Mouse (Mus musculus): ENCODE results near the gene Golph3. TPM values are rescaled to one million over a fixed set of nuclear protein-coding genes. Genes with fewer than 3 reads are reported as not detected.

Golph3 gene
- 10 to 100 TPM; 31.8 to 35.4 TPM for polyA plus RNA-seq (2017; shearing (Covaris generic))

DNA sequence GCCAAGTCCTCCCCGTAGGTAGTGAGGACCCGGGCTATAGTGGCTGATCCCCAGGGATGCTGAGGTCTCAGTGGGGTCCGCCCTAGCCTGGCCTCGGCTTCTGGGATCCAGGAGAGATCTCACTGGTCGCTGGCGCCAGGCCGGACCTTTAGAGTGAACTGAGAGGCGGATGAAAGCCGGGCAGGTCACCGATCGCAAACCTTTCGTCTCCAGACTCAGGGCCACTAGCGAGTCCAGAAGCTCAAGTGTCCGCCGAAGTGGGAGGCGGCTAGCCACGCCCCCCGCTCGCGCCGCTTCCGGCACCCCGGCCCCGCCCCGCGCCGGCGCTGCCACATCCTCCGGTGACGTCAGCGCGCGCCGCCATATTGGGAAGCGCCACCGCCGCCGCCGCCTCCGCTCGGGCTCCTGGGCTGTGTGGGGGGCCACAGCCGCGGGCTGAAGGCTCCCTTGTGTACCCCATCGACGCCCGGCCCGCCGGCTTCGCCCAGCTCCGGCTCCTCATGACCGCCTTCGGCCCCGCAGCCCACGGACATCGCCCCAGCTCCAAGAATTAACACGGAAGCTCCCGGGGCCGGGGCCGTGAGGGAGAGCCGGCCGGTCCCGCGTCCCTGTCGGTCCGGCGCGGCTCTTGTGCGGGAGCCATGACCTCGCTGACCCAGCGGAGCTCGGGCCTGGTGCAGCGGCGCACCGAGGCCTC, at the start of gene Golph3:
Gene Golph3, plus strand, starts transcription at position 360 of the 697 bp plus-strand sequence.
- peak; percentile 71 for ATAC-seq

DNA sequence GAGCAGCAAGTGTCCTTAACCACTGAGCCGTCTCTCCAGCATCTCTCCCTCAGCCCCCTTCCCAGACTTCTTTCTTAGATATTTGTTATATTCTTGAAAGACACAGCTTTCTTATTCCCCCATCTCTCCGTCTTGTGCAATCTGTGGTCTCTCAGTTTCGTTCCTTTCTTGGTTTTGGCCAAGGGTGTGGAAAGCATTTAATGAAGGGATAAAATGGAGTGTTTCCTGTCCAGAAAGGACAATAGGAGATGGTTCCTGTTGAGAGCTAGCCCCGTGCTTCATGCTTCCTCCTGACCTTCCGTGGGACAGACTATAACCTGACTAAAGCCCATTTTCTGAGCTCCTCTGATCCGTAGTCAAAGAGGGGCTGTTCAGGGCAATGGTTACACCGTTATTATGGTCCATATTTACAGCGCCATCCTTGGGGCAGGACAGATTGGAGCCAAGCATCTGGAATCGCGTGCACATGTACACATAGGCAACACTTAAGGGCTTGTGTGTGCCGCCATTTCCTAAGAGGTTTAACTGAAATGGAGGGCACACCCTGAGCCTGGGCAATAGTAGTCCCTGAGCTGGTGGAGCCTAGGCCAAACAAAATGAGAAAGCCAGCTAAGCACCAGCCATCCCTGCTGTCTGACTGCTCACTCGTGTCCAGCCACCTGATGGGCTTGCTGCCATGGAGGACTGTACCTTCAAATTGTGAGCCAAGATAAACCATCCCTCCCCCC, 47.8 kb upstream of the Golph3 start:
- no peak for ATAC-seq

- ATAC-seq: no peak
These were observed 47.0 kb upstream of the Golph3 start for GRCm38 (mm10) chr15:12274053-12274769.

- ATAC-seq: no peak
These were observed 46.1 kb upstream of the Golph3 start for GRCm38 (mm10) chr15:12275091-12275623.

DNA sequence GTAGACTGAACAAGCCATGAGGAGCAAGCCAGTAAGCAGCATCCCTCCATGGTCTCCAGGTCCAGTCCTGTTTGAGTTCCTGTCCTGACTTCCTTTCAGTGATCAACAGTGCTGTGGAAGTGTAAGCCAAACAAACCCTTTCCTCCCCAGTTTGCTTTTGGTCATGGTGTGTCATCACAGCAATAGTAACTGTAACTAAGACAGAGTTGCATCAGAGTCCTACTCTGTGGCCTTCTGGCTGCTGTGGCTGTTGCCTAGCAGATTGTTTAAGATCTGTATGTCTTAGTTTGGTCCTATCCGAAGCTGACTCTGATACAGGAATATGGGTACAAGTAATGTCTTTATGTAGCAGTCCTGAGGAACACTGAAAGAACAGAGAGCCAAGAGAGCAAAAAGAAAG, 41.4 kb upstream of the Golph3 start:
- ATAC-seq: no peak

- ATAC-seq: peak; percentile 77
These were observed 36.3 kb upstream of the Golph3 start for GRCm38 (mm10) chr15:12284794-12285534.

DNA sequence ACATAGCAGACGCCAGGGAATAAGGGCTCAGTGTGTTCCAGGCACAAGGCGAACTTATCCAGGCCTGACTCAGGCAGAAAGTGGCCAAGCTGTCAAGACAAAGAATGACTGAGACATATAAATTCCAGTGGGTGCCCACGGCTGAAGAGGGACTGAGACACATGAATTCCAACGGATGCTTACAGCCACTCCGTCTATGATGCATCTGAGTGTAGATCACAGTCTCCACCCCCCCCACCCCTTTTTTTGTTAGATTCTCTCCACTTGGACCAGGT, 35.8 kb upstream of the Golph3 start:
- ATAC-seq: peak; percentile 19

GRCm38 (mm10) chr15:12290330-12290729, 30.9 kb upstream of the Golph3 start:
- ATAC-seq: no peak

- no peak for ATAC-seq
These were observed 29.5 kb upstream of the Golph3 start for GRCm38 (mm10) chr15:12291757-12292156.

DNA sequence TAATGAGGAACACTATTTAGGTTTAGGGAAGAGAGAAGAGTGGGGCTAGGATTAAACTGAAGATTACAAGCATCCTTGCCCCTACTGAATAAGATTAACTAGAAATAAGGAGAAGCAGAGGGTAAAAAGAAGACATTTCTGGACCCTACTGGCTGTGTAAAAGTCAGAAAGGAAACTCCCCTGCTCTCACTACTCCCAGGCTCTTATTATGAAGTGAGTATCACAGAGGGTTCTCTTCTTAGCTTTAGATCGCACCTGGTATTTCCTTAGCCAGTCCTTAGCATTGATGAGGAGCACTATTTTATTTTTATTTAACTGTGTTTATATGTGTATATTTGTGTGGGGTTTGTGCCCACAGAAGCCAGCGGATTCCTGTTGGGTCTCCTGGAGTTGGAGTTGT, 25.0 kb upstream of the Golph3 start:
- peak; percentile 52 for ATAC-seq

- ATAC-seq: no peak
These were observed 23.0 kb upstream of the Golph3 start for GRCm38 (mm10) chr15:12298231-12298737.

DNA sequence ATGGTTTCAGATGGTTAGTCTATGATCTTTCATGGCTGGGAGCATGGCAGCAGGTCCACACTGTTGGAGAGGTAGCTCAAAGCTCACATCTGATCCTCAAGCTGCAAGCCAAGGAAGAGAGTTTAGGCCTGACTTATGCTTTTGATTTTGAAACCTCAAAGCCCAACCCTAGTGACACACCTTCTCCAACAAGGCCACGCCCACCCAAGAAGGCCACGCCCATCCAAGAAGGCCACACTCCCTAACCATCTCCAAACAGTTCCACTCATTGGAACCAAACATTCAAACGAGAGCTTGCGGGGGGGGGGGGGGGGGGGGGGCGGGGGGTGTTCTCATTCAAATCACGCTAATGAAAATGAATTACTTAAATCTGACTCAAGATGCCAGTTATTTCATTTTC, 19.5 kb upstream of the Golph3 start:
- ATAC-seq: no peak

DNA sequence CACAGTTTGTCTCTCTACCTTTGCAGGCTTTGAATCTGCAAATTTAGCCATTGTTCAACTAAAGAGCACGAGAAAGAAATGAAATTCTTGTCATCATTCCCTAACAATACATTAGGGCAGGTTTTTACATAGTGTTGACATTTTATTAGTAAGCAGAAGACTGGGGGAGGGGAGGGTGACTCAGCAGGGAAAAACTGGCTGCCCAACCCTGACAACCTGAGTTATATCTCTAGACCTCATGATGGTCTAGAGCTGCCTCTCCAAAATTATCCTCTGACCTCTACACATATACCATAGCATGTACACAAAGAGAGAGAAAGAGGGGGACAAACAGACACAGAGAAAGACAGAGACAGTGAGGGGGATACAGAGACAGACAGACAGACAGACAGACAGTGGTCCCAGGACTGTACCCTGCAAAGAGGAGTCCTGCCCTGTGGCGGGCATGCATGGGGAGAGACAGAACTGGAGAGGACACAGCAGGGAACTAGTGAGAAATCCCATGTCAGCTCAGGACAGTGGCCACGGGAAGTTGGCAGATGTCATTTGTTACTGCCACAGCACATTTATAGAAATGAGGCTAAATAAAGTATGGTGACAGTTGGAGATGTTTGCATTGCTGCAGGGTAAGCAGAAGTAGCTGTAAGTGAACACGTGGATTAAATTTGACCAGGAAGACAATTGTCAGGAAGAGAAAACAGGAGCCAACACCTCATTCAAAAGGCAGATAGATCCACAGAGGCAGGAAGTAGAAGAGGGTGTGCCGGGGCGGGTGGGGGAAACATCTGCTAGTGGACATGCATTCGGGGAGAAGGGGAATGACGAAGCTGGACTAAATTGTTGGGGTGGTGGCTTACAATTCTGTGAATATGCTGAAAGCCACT, 14.8 kb upstream of the Golph3 start:
- no peak for ATAC-seq

DNA sequence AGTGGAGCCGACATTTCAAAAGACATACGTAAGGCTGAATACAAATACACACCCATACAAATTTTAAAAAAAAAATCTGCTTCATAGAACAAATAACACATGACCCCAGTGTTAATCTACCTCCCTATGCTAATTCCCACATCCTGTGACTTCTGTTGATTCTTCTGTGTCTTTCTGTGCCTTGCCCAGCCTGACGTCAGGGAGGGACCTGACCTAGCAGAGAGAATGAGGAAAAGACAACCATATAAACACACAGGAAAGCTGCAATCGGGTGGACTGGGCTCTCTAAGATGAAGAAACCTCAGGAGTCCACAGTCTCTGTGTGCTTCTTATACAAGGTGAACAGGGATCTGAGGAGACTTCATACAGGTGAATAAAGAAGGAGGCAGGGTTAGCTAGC, 14.1 kb upstream of the Golph3 start:
- no peak for ATAC-seq

GRCm38 (mm10) chr15:12308539-12308938, 12.7 kb upstream of the Golph3 start:
- ATAC-seq: no peak

GRCm38 (mm10) chr15:12310676-12311075, 10.6 kb upstream of the Golph3 start:
- no peak for ATAC-seq

DNA sequence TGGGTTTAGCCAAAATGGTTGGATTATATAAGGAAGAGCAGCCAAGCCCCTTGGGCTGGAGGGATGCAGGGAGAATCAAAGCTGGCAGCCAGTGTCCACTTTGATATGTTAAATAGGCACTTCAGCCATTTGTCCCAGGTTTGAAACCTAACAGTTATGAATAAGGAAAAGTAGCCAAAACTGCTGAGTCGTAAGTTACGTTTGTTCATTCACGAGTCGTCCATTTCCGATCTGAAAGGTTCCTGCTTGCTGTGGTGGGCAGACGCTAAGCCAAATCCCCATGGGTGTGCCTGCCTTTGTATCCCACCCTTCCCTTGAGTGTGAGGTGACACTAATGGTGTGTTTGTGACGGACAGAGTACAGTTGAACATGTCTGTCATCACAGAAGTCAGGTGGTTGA, 9.8 kb upstream of the Golph3 start:
- no peak for ATAC-seq

- ATAC-seq: peak; percentile 83
These were observed 8.0 kb upstream of the Golph3 start for GRCm38 (mm10) chr15:12313255-12313654.

GRCm38 (mm10) chr15:12314584-12314983, 6.7 kb upstream of the Golph3 start:
- ATAC-seq: no peak

- no peak for ATAC-seq
These were observed 5.3 kb upstream of the Golph3 start for GRCm38 (mm10) chr15:12315996-12316395.

DNA sequence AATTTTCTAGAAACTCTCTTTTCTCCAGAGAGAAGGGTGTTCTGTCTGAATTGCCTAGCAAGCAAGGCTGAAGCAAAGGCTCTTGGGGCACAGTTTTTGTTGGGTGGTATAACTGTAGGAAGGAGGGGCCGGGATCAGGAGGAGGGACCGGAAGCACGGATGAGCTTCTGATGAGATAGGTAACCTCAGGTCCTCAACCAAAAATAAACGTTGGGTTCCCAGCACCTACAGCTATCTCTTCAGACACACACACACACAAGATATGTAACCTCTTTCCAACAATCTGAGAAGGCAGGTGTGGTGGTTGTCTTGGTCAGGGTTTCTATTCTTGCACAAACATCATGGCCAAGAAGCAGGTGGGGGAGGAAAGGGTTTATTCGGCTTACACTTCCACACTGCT, 4.0 kb upstream of the Golph3 start:
- ATAC-seq: no peak

DNA sequence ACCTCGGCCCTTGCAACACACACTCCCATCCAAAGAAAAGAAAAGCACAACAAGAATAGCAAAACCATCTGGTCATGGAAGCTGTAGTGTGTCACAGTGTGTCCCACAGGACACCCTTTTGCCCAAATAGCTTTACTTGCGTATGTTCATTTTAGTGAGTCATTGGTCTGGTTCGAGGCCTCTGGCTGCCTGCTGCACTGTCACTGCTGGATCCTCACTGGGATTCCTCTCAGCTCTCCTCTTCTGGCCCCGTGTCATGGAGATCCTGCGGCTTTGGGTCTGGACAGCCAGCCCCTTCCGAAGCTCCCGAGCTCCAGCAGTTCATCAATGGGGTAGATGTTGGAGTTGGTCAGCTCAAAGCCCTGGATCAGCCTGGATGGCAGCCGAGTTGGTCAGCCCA, 2.8 kb upstream of the Golph3 start:
- no peak for ATAC-seq
